Mouse (Mus musculus) liver, embryonic 11.5 days (tissue): ENCODE data around the gene Cd80. TPM values are rescaled to one million over a fixed set of nuclear protein-coding genes. Genes with fewer than 3 reads are reported as not detected.

Experiments used
- ATAC-seq: fragments of 200-750 bp; cut with Nextera tagmentation; replicated peaks from 2 replicates; pipeline ENCODE4 v1.8.0; 2017; ENCODE audit warnings: moderate number of reproducible peaks, mild to moderate bottlenecking, moderate TSS enrichment, moderate library complexity; ENCODE audit not compliant: low FRiP score
- DNase-seq: peaks from one replicate; pipeline ENCODE4 v3.0.0-alpha.2; 2017; ENCODE audit warnings: low spot score
- H3K27ac ChIP-seq: fragments of 300-500 bp; sonication (generic); 2 replicates; pipeline ENCODE4 v1.5.1; 2014; ENCODE audit warnings: mild to moderate bottlenecking, low read depth, low read length, control low read depth
- H3K27me3 ChIP-seq: fragments of 300-500 bp; sonication (generic); replicated peaks from 2 replicates; pipeline ENCODE4 v1.6.1; 2014; ENCODE audit warnings: low read length, mixed read lengths; ENCODE audit not compliant: control insufficient read depth, insufficient read depth
- H3K36me3 ChIP-seq: fragments of 300-500 bp; sonication (generic); 2 replicates; pipeline ENCODE4 v1.6.1; 2014; ENCODE audit warnings: mild to moderate bottlenecking, low read length, moderate library complexity, mixed read lengths; ENCODE audit not compliant: control insufficient read depth, insufficient read depth
- H3K4me1 ChIP-seq: fragments of 300-500 bp; sonication (generic); replicated peaks from 2 replicates; pipeline ENCODE4 v1.6.1; 2014; ENCODE audit warnings: low read length, mixed read lengths; ENCODE audit not compliant: control insufficient read depth, insufficient read depth
- H3K4me2 ChIP-seq: fragments of 300-500 bp; sonication (generic); 2 replicates; pipeline ENCODE4 v1.6.1; 2014; ENCODE audit warnings: mild to moderate bottlenecking, control low read depth, moderate library complexity
- H3K4me3 ChIP-seq: fragments of 300-500 bp; sonication (generic); 2 replicates; pipeline ENCODE4 v1.5.1; 2014; ENCODE audit warnings: low read depth, low read length, control low read depth
- H3K9ac ChIP-seq: fragments of 300-500 bp; sonication (generic); 2 replicates; pipeline ENCODE4 v1.6.1; 2014; ENCODE audit warnings: low read depth, low read length, control low read depth
- H3K9me3 ChIP-seq: fragments of 300-500 bp; sonication (generic); 2 replicates; pipeline ENCODE4 v1.6.1; 2016; ENCODE audit warnings: low read length, inconsistent platforms, mixed read lengths; ENCODE audit not compliant: control insufficient read depth
- WGBS: fragments of 180-500 bp; shearing (Covaris S2); extraction: QIAGEN DNeasy Blood & Tissue Kit; methylation state at CpG from one replicate; pipeline ENCODE4 v1.1.7; 2014; 5-methylcytosine and 5-hydroxymethylcytosine counted together
- polyA plus RNA-seq: library from polyadenylated mRNA; unstranded; fragments of >200 nt; fragmentation: Nextera tagmentation; extraction: Ambion mirVana; gene quantifications from 2 replicates; pipeline ENCODE4 v1.2.1, GENCODE M21; 2014

Gene Cd80
- polyA plus RNA-seq, 1 experiment from 2014 or later = 0.23 TPM

GRCm38 (mm10) chr16:38462161-38462560 lies 6.8 kb downstream of the Cd80 start:
- no peak overlapping the region for H3K4me2 ChIP-seq
- DNase-seq (no peak), ATAC-seq (no peak)
- H3K4me1 ChIP-seq = peaks cover 5% of the 10 kb centered on the region; the same call in 1 of the 2 replicates
- WGBS = 72% methylated on average over 7 of the region's 7 CpGs
- H3K9me3 ChIP-seq = no peaks in the 10 kb centered on the region
- H3K27ac ChIP-seq = no peak overlapping the region
- no peaks in the 10 kb centered on the region for H3K36me3 ChIP-seq
- no peaks in the 10 kb centered on the region for H3K27me3 ChIP-seq
- no peak overlapping the region for H3K4me3 ChIP-seq
- H3K9ac ChIP-seq = no peak overlapping the region

GRCm38 (mm10) chr16:38463305-38463704 lies 7.9 kb downstream of the Cd80 start:
- Histone ChIP-seq H3K9me3 (no peaks in the 10 kb centered on the region), H3K4me2 (no peak overlapping the region), H3K27me3 (no peaks in the 10 kb centered on the region), H3K4me3 (no peak overlapping the region), H3K9ac (no peak overlapping the region), H3K27ac (no peak overlapping the region), H3K36me3 (no peaks in the 10 kb centered on the region), H3K4me1 (peaks cover 14% of the 10 kb centered on the region)
- 86% methylated on average over 5 of the region's 5 CpGs for WGBS
- ATAC-seq (no peak), DNase-seq (no peak)

GRCm38 (mm10) chr16:38466089-38466488 lies 10.7 kb downstream of the Cd80 start:
- ATAC-seq = no peak
- H3K9ac ChIP-seq = no peak overlapping the region
- 70% methylated on average over 4 of the region's 4 CpGs for WGBS
- H3K4me2 ChIP-seq = no peak overlapping the region
- no peak for DNase-seq
- H3K36me3 ChIP-seq = no peaks in the 10 kb centered on the region
- no peak overlapping the region for H3K27ac ChIP-seq
- no peak overlapping the region for H3K4me3 ChIP-seq
- H3K4me1 ChIP-seq = peaks cover 21% of the 10 kb centered on the region
- H3K27me3 ChIP-seq = no peaks in the 10 kb centered on the region
- no peaks in the 10 kb centered on the region for H3K9me3 ChIP-seq

- 71% methylated on average over 13 of the region's 13 CpGs for WGBS
- DNase-seq (no peak), ATAC-seq (peak; percentile 70)
- Histone ChIP-seq H3K4me2 (no peak overlapping the region), H3K4me1 (peaks cover 24% of the 10 kb centered on the region), H3K9ac (no peak overlapping the region), H3K27ac (no peak overlapping the region), H3K4me3 (no peak overlapping the region), H3K36me3 (no peaks in the 10 kb centered on the region), H3K9me3 (no peaks in the 10 kb centered on the region), H3K27me3 (no peaks in the 10 kb centered on the region)
Measured at GRCm38 (mm10) chr16:38467091-38467916, 11.9 kb downstream of the Cd80 start.

GRCm38 (mm10) chr16:38467917-38468705 lies 12.8 kb downstream of the Cd80 start:
- H3K9ac ChIP-seq = no peak overlapping the region
- H3K4me1 ChIP-seq = peaks cover 27% of the 10 kb centered on the region
- no peak overlapping the region for H3K4me3 ChIP-seq
- H3K36me3 ChIP-seq = no peaks in the 10 kb centered on the region
- H3K9me3 ChIP-seq = no peaks in the 10 kb centered on the region
- H3K27me3 ChIP-seq = no peaks in the 10 kb centered on the region
- H3K4me2 ChIP-seq = no peak overlapping the region
- 55% methylated on average over 8 of the region's 8 CpGs for WGBS
- ATAC-seq = no peak
- no peak for DNase-seq
- H3K27ac ChIP-seq = no peak overlapping the region

- DNase-seq = no peak
- WGBS = 27% methylated on average over 3 of the region's 3 CpGs
- no peak overlapping the region for H3K4me3 ChIP-seq
- no peak overlapping the region for H3K9ac ChIP-seq
- ATAC-seq = no peak
- H3K36me3 ChIP-seq = no peaks in the 10 kb centered on the region
- H3K4me2 ChIP-seq = no peak overlapping the region
- H3K4me1 ChIP-seq = peaks cover 31% of the 10 kb centered on the region
- no peaks in the 10 kb centered on the region for H3K9me3 ChIP-seq
- H3K27me3 ChIP-seq = no peaks in the 10 kb centered on the region
- H3K27ac ChIP-seq = no peak overlapping the region
Measured at GRCm38 (mm10) chr16:38468706-38469018, 13.3 kb downstream of the Cd80 start.

GRCm38 (mm10) chr16:38469437-38469836 lies 14.1 kb downstream of the Cd80 start:
- H3K4me2 ChIP-seq = no peak overlapping the region
- H3K9ac ChIP-seq = no peak overlapping the region
- DNase-seq = no peak
- H3K9me3 ChIP-seq = no peaks in the 10 kb centered on the region
- ATAC-seq = no peak
- H3K27ac ChIP-seq = no peak overlapping the region
- H3K36me3 ChIP-seq = no peaks in the 10 kb centered on the region
- no peaks in the 10 kb centered on the region for H3K27me3 ChIP-seq
- no peak overlapping the region for H3K4me3 ChIP-seq
- peaks cover 31% of the 10 kb centered on the region for H3K4me1 ChIP-seq
- 83% methylated on average over 8 of the region's 8 CpGs for WGBS

GRCm38 (mm10) chr16:38471697-38472506 lies 16.5 kb downstream of the Cd80 start:
- no peak overlapping the region for H3K4me2 ChIP-seq
- peaks cover 31% of the 10 kb centered on the region for H3K4me1 ChIP-seq
- WGBS = 46% methylated on average over 11 of the region's 11 CpGs
- H3K9me3 ChIP-seq = no peaks in the 10 kb centered on the region
- no peak overlapping the region for H3K27ac ChIP-seq
- ATAC-seq = no peak
- no peak overlapping the region for H3K4me3 ChIP-seq
- H3K27me3 ChIP-seq = no peaks in the 10 kb centered on the region
- no peak for DNase-seq
- no peak overlapping the region for H3K9ac ChIP-seq
- H3K36me3 ChIP-seq = no peaks in the 10 kb centered on the region
